Mouse (Mus musculus) midbrain, embryonic 12.5 days (tissue): ENCODE data around the gene Kctd7. TPM values are rescaled to one million over a fixed set of nuclear protein-coding genes. Genes with fewer than 3 reads are reported as not detected.

Source experiments
- ATAC-seq: fragments of 200-750 bp; cut with Nextera tagmentation; 2 replicates; pipeline ENCODE4 v1.8.0; 2017; ENCODE audit warnings: low read depth, moderate TSS enrichment, moderate library complexity; ENCODE audit not compliant: low FRiP score
- H3K27ac ChIP-seq: fragments of 300-500 bp; sonication (generic); replicated peaks from 2 replicates; pipeline ENCODE4 v1.5.1; 2016; ENCODE audit warnings: mild to moderate bottlenecking
- H3K27me3 ChIP-seq: fragments of 300-500 bp; sonication (generic); 2 replicates; pipeline ENCODE4 v1.6.1; 2016; ENCODE audit warnings: mild to moderate bottlenecking
- H3K36me3 ChIP-seq: fragments of 300-500 bp; sonication (generic); 2 replicates; pipeline ENCODE4 v1.6.1; 2016
- H3K4me1 ChIP-seq: fragments of 300-500 bp; sonication (generic); 2 replicates; pipeline ENCODE4 v1.6.1; 2016
- H3K4me2 ChIP-seq: fragments of 300-500 bp; sonication (generic); replicated peaks from 2 replicates; pipeline ENCODE4 v1.6.1; 2016; ENCODE audit warnings: mild to moderate bottlenecking, moderate library complexity
- H3K4me3 ChIP-seq: fragments of 300-500 bp; sonication (generic); 2 replicates; pipeline ENCODE4 v1.5.1; 2016; ENCODE audit warnings: mild to moderate bottlenecking
- H3K9ac ChIP-seq: fragments of 300-500 bp; sonication (generic); replicated peaks from 2 replicates; pipeline ENCODE4 v1.6.1; 2016; ENCODE audit warnings: mild to moderate bottlenecking, moderate library complexity
- H3K9me3 ChIP-seq: fragments of 300-500 bp; sonication (generic); 2 replicates; pipeline ENCODE4 v1.6.1; 2016; ENCODE audit warnings: mild to moderate bottlenecking
- WGBS: fragments of 180-500 bp; shearing (Covaris S2); methylation state at CpG from one replicate; pipeline ENCODE4 v1.1.7; 2016; 5-methylcytosine and 5-hydroxymethylcytosine counted together
- polyA plus RNA-seq: library from polyadenylated mRNA; unstranded; fragments of >200 nt; fragmentation: Nextera tagmentation; extraction: Ambion mirVana; gene quantifications from 2 replicates; pipeline ENCODE4 v1.2.1, GENCODE M21; 2016

Kctd7 gene
- polyA plus RNA-seq, 1 experiment from 2014 or later, result 9.3 TPM

- Histone ChIP-seq H3K9ac (no peak overlapping the region), H3K4me1 (no peaks in the 10 kb centered on the region), H3K36me3 (peaks cover 53% of the 10 kb centered on the region), H3K27ac (no peak overlapping the region), H3K9me3 (no peaks in the 10 kb centered on the region), H3K4me2 (no peak overlapping the region), H3K4me3 (no peak overlapping the region), H3K27me3 (no peaks in the 10 kb centered on the region)
- WGBS, result 89% methylated on average over 3 of the region's 3 CpGs
- no peak for ATAC-seq
These were observed 52.8 kb downstream of the Kctd7 start for GRCm38 (mm10) chr5:130197454-130197853.

DNA sequence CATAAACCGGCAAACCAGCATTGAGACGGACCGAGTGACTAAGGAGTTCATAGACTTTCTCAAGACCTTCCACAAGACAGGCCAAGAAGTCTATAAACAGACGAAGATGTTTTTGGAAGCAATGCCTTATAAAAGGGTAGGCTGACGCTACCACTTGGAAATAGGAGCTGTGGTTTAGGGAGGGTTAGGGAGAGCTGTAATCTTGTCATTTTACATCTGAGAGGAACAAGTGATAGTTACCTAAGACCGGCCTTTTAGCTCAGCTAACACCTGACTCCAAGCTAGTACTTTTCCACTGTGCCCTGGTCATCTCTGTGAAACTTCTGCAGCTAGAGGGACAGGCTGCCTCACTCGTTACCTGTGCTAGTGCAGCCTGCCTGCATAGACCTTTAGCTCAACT, 53.3 kb downstream of the Kctd7 start:
- ATAC-seq, result no peak
- no peaks in the 10 kb centered on the region for H3K9me3 ChIP-seq
- no peaks in the 10 kb centered on the region for H3K4me1 ChIP-seq
- no peak overlapping the region for H3K9ac ChIP-seq
- peaks cover 48% of the 10 kb centered on the region for H3K36me3 ChIP-seq
- no peak overlapping the region for H3K4me3 ChIP-seq
- H3K27ac ChIP-seq, result no peak overlapping the region
- no peaks in the 10 kb centered on the region for H3K27me3 ChIP-seq
- H3K4me2 ChIP-seq, result no peak overlapping the region
- WGBS, result 93% methylated on average over 7 of the region's 7 CpGs

DNA sequence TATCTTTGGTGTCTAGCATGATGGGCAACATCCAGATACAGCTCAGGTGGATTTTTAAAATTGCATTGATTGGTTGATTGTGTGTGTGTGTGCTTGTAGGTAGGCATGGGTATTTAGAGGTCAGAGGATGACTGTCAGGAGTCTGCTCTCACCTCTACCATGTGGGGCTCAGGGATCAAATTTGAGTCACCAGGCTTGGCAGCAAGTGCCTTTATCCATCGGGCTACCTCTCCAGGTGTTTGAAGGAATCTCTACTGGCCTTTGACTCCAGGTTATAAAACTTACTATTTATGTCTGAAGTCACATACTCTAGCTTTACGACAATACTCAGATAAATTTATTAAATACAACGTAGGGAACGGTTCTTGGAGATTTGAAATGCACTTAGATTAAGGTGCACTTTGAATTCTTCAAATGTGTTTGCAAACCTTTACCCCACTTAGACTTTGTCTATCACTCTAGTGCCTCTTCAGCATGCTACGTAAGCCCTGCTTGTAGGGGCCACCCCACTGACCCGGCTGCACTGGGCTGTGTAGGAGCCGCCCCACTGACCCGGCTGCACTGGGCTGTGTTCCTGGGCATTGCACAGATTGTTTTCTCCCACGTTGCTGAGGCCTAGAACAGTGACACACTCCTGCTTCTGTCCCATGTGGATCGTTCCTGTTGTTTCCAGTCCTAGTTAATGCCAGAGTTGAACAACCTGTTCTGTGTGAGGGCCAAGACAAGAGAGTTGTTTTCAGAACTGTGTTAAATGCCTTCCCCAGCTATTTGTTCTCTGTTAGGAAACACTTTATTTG, 55.8 kb downstream of the Kctd7 start:
- no peak for ATAC-seq

GRCm38 (mm10) chr5:130203948-130204347, 59.3 kb downstream of the Kctd7 start:
- Histone ChIP-seq H3K4me2 (no peak overlapping the region), H3K9ac (no peak overlapping the region), H3K27me3 (no peaks in the 10 kb centered on the region), H3K4me1 (no peaks in the 10 kb centered on the region), H3K4me3 (no peak overlapping the region), H3K36me3 (peaks cover 38% of the 10 kb centered on the region), H3K9me3 (no peaks in the 10 kb centered on the region), H3K27ac (no peak overlapping the region)
- ATAC-seq, result no peak
- WGBS, result 91% methylated on average over 4 of the region's 4 CpGs

More for the DNA sequence above, 55.8 kb downstream of the Kctd7 start:
- Histone ChIP-seq H3K36me3 (peaks cover 26% of the 10 kb centered on the region), H3K27ac (no peak overlapping the region), H3K4me3 (no peak overlapping the region), H3K4me1 (no peaks in the 10 kb centered on the region), H3K27me3 (no peaks in the 10 kb centered on the region), H3K9ac (no peak overlapping the region), H3K4me2 (no peak overlapping the region), H3K9me3 (no peaks in the 10 kb centered on the region)
- 82% methylated on average over 10 of the region's 10 CpGs for WGBS

GRCm38 (mm10) chr5:130204560-130204959, 59.9 kb downstream of the Kctd7 start:
- Histone ChIP-seq H3K27me3 (no peaks in the 10 kb centered on the region), H3K36me3 (peaks cover 40% of the 10 kb centered on the region), H3K4me1 (no peaks in the 10 kb centered on the region), H3K4me3 (no peak overlapping the region), H3K9ac (no peak overlapping the region), H3K27ac (no peak overlapping the region), H3K9me3 (no peaks in the 10 kb centered on the region), H3K4me2 (no peak overlapping the region)
- ATAC-seq, result no peak
- 90% methylated on average over 6 of the region's 6 CpGs for WGBS

Other genes starting within 250 kb of the Kctd7 start
- 7.9 and 9.1 TPM in 2 replicates for gene Zbed5, start 249.1 kb upstream of the Kctd7 start, polyA plus RNA-seq
- 0.18 and 0.22 TPM in 2 replicates for gene Phkg1, start 246.3 kb upstream of the Kctd7 start, polyA plus RNA-seq
- gene Nupr1l, start 236.3 kb upstream of the Kctd7 start, polyA plus RNA-seq, result 6.2 and 9.8 TPM in 2 replicates
- gene Vkorc1l1, start 202.9 kb upstream of the Kctd7 start, polyA plus RNA-seq, result 40.7 and 41.8 TPM in 2 replicates
- 25.3 and 29.7 TPM in 2 replicates for gene Gusb, start 141.8 kb upstream of the Kctd7 start, polyA plus RNA-seq
- 26.5 and 29.1 TPM in 2 replicates for gene Asl, start 115.6 kb upstream of the Kctd7 start, polyA plus RNA-seq
- 59.4 and 66.5 TPM in 2 replicates for gene Crcp, start 115.6 kb upstream of the Kctd7 start, polyA plus RNA-seq
- 63.1 and 65.9 TPM in 2 replicates for gene Tpst1, start 71.5 kb upstream of the Kctd7 start, polyA plus RNA-seq
- gene Rabgef1, start 26.9 kb downstream of the Kctd7 start, polyA plus RNA-seq, result 33.1 and 36.9 TPM in 2 replicates
- gene Tmem248, start 72.2 kb downstream of the Kctd7 start, polyA plus RNA-seq, result 33.1 and 34.1 TPM in 2 replicates
- 70.5 and 73.7 TPM in 2 replicates for gene Sbds, start 110.7 kb downstream of the Kctd7 start, polyA plus RNA-seq
- 28.6 and 30.4 TPM in 2 replicates for gene Tyw1, start 110.8 kb downstream of the Kctd7 start, polyA plus RNA-seq
- gene Caln1, start 224.6 kb downstream of the Kctd7 start, polyA plus RNA-seq, result 0.89 and 1.2 TPM in 2 replicates
- not detected in 2 replicates for gene A330070K13Rik, start 239.8 kb downstream of the Kctd7 start, polyA plus RNA-seq